In the genomic region with DNA sequence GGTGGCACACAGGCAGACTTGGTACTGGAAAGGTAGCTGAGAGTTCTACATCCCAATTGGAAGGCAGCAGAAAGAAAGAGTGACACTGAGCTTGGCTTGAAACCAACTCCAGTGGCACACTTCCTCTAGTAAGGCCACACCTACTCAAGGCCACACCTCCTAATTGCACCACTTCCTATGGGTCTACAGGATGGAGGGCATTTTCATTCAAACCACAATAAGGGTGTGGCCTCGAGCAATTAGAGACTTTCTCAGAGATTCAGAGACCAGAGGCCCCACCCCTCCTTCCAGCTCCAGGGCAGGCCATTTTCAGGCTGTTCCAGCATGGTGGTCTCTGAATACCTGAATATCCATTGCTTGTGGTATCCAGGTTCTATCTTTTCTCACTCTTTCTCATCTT, we compare ENCODE assay signal across 14 mouse cellular contexts.
"Had no signal": no experiment of that assay in that cellular context is flagged by ENCODE, and none has a peak within 500 bp of the region (broad histone marks: within the 10 kb centered on the region; RNA-seq: fewer than 3 reads in every experiment).

No protein-coding gene starts in this region.

- H3K9me3 ChIP-seq: midbrain, embryonic 13.5 days; midbrain, embryonic 15.5 days; neural tube, embryonic 12.5 days; stomach, embryonic 15.5 days had no signal

- H3K27ac ChIP-seq: midbrain, embryonic 13.5 days; midbrain, embryonic 15.5 days; neural tube, embryonic 12.5 days; stomach, embryonic 15.5 days; stomach, postnatal 0 days had no signal

- DNase-seq: lung, adult 18-20 months; lung, embryonic 14.5 days; lung, postnatal 14 days; lung, postnatal 4 days; right cerebral cortex, postnatal 14 days; thymus, adult 2 months; thymus, postnatal 25 days; thymus, postnatal 4 days had no signal

- H3K36me3 ChIP-seq: midbrain, embryonic 13.5 days; midbrain, embryonic 15.5 days; neural tube, embryonic 12.5 days; stomach, embryonic 15.5 days had no signal

- H3K9ac ChIP-seq: lung, embryonic 14.5 days; midbrain, embryonic 13.5 days; midbrain, embryonic 15.5 days; neural tube, embryonic 12.5 days; stomach, embryonic 15.5 days had no signal

- ATAC-seq: midbrain, embryonic 13.5 days; midbrain, embryonic 15.5 days had no signal

- H3K4me1 ChIP-seq: megakaryocyte, embryonic 14.5 days; midbrain, embryonic 13.5 days; midbrain, embryonic 15.5 days; neural tube, embryonic 12.5 days; stomach, embryonic 15.5 days had no signal

- H3K4me3 ChIP-seq: megakaryocyte, embryonic 14.5 days; midbrain, embryonic 13.5 days; midbrain, embryonic 15.5 days; neural tube, embryonic 12.5 days; stomach, embryonic 15.5 days had no signal
